Mouse (Mus musculus): ENCODE data around the gene Artn.

Gene Artn

GRCm38 (mm10) chr4:117890031-117890430 lies 39.5 kb downstream of the Artn start:
- DNase-seq (ENCODE audit: low read depth, low spot score): no peak

DNA sequence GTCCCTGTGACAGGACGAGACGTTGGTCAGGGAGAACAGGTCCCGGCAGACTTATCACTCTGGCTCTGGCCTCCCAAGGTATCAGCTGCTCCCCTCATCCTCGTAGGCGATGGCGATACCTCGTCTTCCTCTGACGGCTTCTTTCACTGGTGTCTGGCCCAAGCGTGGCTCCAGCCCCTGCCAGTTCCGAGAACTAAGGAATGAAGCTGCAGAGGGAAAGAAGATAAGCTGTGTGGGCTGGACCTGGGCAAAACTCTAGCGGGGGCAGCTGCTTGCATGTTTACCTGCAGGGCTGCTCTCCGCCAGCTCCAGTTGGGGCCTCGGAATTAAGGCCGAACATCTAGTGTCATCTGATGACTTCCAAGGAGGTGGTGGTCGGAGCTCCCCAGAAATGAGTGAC lies 40.1 kb downstream of the Artn start:
- no peak for DNase-seq (ENCODE audit: low read depth, low spot score)

DNA sequence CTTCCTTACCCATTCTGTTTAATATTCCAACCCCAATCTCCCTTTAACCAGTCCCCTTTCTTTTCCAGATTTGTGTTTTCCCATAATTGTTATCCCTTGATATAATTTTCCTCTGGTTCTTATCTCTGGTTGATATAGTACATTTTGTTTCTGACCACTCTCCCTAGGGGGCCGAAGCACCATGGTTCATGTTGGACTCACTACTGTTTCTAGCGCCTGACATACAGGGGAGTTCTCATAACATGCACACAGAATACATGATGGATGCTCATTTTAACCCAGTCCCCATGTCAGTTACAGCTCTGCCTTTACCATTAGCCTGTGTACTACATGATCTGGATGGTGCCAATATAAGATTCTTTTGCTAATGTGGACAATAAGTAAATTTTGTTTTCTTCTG lies 41.6 kb downstream of the Artn start:
- DNase-seq (ENCODE audit: low read depth, low spot score): no peak

DNA sequence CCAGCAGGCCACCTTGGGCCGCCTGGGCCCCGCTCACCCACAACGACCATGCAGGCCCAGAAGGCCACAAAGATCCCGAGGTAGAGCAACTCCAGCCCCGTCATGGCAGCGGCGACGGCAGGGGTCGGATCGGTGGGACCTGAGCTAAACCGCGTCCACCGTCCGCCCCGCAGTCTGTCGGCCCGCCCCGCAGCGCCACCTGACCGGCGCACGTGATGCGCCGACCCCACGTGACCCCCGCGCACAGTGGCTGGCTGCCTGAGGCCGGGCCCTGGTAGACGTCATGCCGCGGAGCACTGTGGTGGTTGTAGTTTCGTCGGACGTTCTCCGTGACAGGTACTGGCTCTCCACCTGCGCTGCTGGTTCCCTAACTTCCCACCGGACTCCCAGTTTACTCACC lies 42.4 kb downstream of the Artn start, which contains the start of gene Atp6v0b:
Atp6v0b (minus strand) TSS at position 201 of the 400 bp plus-strand sequence.
- DNase-seq (ENCODE audit: low read depth, low spot score): peak; percentile 91

GRCm38 (mm10) chr4:117886644-117887043 lies 42.9 kb downstream of the Artn start:
- peak; percentile 54 for DNase-seq (ENCODE audit: low read depth, low spot score)

DNA sequence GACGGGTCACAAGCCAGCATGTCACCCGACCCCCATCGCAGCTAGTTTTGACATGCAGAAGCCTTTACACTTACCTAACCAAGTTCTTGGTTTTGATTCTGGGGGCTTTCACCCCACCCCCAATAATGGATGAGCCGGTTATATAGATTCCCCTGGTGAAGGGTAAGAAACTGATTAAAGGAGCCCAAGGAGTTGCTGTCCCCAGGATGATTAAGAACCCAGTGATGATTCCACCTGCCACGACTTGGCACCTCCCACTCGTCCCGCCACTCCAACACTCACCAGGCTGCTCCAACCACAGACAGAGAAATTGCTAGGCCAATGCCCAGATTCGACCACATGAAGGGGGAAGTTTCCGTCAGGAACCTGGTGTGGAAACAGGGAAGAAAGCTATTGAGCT lies 43.6 kb downstream of the Artn start:
- no peak for DNase-seq (ENCODE audit: low read depth, low spot score)

- DNase-seq (ENCODE audit: low read depth, low spot score): no peak
Observed at GRCm38 (mm10) chr4:117885093-117885492, 44.5 kb downstream of the Artn start.

GRCm38 (mm10) chr4:117884146-117884545 lies 45.4 kb downstream of the Artn start:
- no peak for DNase-seq (ENCODE audit: low read depth, low spot score)

GRCm38 (mm10) chr4:117882701-117883691 lies 46.6 kb downstream of the Artn start, which contains the start of gene B4galt2:
B4galt2 (minus strand) TSS chr4:117883487.
- peak; percentile 72 for DNase-seq (ENCODE audit: low read depth, low spot score)

- no peak for DNase-seq (ENCODE audit: low read depth, low spot score)
Observed at GRCm38 (mm10) chr4:117878703-117879102, 50.9 kb downstream of the Artn start.

DNA sequence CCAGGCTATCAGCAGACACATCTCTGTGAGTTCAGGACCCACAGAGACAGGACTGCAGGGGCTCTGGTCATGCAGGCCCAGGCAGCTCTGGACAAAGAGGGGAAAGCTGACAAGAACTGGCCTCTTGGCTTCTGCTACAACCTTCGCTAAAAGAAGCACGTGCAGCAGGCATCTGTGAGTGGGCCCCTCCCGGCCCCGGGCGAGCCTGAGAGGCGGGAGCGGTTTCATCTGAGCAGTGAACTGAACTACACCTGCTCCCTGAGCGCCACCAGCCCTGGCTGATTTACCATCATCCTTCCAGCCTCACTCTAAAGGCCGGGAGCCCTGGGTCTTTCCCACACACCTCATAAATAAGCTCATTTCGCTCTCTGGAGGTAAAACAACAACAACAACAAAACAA lies 51.3 kb downstream of the Artn start:
- no peak for DNase-seq (ENCODE audit: low read depth, low spot score)

All from R1 (cell line).